Mouse (Mus musculus) urinary bladder, postnatal 10 days (tissue): ENCODE results near the gene Mcoln3.

Source experiments
- DNase-seq: peaks from one replicate; pipeline ENCODE4 v3.0.0; 2022; ENCODE audit warnings: low spot score

Mcoln3 gene

DNA sequence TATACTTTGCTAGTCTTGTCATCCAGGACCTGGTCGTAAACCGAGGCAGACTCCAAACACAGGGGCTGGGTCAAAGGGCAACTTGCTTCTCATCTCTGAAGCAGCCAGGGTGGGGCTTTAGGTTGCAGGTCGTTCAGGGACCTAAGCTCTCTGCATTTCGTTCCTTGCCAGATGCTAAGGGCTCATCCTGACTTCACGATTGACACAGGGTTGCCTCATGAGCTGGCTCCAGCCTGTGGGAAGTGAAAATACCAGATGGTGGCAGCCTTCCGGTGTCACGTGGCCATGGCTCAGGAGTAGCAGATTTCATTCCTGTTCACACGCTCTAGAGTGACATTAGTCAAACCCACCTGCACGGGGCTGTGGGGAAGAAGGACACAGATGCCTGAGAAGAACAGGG, 17.6 kb downstream of the Mcoln3 start:
- DNase-seq = no peak

DNA sequence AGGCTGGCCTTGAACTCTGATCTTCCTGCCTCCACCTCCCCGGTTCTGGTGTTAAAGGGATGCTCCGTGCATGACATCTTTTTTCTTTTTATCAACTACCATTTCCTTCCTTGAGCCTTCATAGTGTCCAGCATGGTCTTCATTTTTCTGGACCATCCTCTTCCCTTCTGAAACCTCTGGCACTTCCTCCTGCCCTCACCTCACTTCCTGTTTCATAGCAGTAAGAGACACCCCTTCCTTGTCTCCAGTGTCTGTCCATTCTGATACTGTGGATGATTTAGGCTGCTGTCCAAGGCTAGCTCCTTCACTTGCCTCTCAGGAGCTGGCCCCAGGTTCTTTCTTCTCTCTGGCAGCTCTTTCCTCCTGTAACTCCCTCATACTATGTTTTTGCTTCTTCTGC, 18.2 kb downstream of the Mcoln3 start:
- DNase-seq = no peak

DNA sequence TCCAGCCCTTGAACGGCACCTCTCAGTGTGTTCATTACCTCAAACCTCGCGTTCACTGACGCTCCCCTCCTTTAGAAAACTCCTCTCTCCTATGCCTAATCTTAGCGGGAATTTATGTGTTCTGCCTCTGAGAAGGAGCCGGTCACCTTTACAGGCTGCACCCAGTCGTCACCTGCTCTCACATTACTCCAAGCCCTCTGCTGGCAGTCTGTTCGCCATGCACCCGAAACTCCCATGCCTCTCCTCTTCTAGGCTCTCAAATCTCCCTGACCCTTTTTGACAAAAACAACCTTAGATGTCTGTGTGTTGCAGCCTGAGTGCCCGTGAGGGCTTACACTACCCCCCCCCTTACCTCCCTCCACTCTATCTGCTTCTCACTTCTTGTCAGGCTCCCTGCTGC, 19.2 kb downstream of the Mcoln3 start:
- no peak for DNase-seq

DNA sequence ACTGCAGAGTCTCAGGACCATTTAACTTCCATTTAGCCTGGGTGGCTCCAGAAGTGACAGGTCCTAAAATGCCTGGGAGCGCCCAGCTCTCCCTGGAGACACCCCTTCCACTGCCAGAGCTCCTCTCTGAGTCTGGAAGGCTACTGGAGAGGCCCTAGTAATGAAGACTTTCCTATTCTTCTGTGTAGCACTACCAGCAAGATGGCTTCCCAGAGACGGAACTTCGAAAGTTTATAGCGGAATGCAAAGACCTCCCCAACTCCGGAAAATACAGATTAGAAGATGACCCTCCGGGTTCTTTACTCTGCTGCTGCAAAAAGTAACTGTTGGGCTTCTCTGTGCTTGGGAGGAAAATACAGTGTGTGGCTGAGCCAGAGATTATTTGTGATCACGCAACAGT, 23.0 kb downstream of the Mcoln3 start:
- no peak for DNase-seq

DNA sequence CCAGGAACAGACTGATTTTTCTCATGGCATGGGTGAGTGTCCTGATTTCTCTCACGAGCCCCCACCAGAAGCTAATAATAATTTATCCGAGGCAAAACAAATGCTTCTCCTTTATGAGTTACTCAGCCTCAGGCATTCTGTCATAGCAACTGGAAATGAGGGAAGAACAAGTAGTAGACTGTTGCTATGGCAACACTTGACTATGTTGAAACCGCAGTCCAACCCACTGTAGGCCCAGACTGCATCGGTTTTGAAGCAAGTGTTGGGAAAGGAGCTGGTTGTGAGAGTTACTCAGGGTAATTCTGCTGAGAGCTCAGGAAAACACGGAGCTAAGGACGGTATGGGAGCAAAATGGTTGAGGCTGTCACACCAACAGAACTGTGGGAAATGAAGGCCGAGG, 25.3 kb downstream of the Mcoln3 start:
- DNase-seq = no peak

DNA sequence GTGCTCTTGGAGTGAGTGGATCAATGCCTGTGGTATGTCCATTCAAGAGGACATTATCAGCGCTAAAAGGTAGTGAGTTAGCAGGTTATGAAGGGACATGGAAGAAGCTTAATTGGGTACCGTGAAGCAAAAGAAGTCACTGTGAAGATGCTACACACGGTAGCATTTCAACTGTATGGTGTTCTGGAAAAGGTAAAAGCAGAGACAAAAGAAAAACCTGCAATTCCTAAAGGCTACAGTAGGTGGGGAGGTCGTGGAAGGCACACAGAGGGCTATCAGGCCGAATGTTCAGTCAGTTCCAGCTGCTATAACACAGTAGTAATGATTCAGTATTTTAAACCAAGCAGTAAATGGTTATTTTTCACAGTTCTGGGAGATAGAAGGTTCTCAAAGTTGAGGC, 28.3 kb downstream of the Mcoln3 start:
- DNase-seq = no peak

DNA sequence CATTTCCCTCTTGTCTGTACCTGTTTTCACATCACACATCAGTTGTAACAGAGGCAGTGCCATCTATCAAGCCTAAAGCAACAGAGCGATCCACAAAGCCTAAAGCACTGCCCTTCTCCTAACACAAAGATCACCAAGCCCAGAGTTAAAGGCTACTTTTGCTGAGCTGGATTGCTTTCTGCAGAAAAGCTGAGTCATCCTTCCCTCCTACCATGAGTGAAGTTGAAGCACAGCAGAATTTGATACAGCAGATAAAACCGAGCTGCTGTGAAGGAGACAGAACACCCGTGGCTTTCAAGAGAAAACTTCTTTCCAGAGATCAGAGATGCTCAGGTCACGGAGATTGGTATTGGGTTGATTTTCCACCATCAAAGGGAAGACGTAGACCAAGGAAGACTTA, 28.9 kb downstream of the Mcoln3 start:
- DNase-seq = no peak

DNA sequence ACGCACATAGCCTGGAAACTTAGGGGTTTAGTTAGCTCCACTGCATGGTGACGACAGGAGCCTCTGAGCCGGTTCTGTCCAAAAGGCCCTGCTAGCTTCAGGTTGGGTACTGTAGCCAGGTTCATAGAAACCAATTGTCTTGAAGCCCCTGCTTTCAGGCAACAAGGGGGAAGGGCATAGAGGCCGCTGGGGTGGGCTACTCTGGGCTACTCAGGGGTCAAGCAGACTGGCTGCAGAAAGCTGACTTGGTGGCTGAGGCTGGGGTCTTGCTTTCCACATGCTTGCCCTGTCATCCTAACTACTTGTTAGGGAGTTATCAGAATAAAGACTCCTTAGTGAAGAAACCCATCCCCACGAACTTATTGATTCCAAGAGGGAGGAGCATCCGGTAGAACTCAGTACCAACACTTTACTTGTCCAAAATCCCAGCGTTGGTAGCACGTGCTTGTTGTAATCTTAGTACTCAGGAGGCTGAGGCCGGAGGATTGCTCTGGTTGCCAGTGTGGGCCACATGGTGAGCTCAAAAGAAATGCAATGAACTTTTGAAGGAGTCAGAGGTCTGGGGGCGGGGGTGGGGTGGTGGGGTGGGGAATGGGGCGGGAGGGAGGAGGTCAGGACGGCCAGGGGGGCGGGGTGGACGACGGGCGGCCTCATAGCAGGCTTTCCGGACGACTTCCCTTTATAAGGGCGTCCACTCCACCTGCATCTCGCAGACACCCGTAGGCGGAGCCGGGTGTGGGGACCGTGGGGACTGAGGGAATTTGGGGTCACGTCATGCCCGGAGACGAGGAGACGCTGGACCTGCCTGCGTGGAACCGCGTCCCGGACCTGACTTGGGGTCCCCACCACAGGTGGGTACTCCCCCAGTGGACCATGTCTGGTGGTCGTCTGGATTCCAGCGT, 32.2 kb downstream of the Mcoln3 start, which contains the start of gene Mcoln2:
Gene Mcoln2 (plus strand): TSS at position 678 of the 902 bp plus-strand sequence.
- no peak for DNase-seq

DNA sequence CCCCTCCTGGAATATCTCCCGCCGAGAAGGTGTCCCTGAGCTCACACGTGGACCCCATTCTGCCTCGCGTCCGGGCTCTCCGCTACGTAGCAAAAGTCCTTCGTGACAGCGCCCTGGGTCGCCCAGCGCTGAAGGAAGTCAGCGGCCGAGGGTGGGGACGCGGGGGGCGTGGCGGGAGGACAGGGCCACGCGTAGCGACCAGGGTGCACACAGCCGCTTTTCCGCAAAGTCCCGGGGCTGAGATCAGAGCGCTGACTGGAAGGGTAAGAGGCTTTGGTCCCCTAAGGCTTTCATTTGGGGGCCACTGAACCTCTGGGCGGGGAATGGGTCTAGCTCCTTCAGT, 32.8 kb downstream of the Mcoln3 start:
- DNase-seq = no peak

DNA sequence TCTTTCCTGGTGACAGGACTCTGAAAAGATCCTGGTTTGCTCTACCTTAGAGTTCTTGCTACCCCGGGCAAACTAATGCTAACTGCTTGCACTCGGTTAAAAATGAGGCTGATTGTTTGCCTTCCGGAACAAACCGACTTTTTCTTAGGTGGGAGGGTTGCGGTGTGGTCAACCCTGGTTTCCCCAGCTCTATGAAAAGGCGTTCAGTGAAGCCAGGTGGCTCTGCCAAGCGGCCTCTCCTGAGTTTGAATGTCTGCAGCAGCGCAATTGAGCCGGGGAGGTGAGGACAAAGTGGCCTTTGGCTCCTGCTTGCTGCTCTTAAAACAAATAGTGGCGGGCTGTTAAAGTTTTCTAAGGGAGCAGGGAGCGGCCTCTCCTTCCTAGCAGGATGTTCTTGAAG, 33.3 kb downstream of the Mcoln3 start:
- DNase-seq = no peak

DNA sequence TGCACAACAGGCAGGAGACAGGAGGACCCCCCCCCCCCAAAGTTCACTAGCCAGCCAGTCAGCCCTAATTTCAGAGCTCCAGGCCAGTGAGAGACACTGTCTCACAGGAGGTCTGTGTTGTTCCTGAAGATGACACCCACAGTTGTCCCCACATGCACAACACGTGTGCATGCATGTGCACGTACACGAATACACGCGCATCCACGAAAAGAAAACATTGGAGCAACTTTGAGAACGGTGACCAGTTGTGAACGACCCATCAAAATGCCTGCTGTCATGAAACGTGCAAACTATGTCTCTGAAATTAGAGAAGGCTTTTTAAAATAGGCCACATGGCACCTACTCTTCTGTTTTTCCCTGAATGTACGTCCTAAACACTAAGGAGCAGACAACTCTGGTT, 34.1 kb downstream of the Mcoln3 start:
- DNase-seq = no peak

DNA sequence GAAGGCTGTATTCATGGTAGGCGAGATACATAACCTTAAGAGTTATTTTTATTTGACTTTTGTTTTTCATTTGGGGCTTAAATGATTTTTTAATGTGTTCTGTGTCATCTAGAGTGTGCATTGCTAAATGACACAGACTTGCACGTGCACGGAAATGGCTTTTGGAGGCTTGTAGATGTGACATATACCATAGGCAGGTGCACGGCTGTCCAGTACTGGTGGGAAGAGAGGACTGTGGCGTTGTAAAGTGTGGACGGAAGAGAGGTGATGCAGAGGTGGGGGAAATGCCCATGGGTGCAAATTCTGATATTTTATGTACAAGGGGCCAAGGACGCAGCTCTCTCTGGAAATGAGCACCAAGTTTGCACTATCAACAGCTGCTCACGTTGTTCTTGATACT, 34.5 kb downstream of the Mcoln3 start:
- DNase-seq = no peak

DNA sequence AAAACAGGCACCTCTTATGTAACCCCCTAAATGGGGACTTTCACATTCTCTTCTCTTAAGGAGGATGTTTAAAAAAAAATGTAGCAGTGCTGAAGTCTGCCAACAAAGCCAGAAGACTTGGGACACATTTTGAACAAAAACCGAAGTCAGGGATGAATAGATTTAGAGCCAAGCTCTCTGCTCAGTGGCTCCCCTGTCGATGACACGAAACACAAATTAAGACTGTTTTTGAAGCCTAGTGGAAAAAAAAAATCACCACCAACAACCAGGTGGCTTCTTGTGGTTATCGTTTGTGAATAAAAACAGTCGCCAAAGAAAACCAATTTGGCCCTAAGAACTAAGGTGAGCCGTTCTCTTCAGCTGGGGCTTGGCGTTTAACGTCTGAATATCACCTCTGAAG, 35.1 kb downstream of the Mcoln3 start:
- no peak for DNase-seq

DNA sequence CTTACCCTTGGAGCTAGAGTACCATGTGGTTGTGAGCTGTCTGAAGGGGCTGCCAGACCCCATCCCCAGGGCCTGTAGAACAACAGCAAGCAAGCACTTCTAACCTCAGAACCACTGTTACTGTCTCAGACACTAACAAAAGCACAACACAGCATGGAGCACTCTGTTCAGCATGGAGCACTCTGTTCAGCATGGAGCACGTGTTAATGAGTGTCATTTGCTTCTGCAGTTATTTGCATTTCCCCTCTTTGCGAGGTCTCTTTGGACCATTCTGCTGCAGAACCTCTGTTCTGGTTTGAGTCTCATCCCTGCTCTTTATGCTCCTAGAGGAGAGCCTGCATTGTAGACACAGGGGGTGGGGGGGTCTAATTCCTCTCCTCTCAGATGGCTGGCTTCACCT, 35.7 kb downstream of the Mcoln3 start:
- no peak for DNase-seq

DNA sequence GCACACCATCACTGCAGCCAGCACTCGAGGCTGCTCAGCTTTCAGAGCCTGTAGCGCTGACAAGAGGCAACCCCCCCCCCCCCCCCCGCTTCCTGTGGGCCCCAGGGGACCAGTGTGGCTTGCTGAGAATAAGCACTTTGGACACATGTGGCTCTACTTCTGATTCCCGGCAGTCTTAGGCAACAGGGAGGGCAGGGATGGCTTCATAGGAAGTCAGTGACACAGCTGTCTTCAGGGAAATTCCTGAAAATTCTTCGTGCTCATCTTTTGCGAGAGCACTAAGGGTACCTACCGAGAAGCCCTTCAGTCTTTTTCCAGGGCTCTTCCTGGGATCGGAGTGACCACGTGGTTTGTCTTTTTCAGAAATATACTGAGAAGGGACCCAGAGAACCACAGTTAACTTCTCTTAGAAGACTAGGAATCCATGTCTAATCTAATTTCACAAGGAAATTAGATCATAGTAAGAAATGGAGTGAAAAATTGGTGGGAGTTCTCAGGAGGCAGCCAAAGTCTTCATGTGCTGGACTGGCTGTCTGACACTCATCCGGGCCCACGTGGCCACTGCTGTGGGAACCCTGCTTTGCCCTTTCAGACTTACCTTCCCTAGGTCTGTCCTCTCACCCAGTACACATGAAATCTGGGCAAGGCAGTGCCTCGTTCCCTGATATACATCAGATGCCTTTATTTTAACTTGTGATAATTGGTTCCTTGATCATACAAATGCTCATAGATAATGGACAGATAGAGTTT, 36.8 kb downstream of the Mcoln3 start:
- DNase-seq = no peak

DNA sequence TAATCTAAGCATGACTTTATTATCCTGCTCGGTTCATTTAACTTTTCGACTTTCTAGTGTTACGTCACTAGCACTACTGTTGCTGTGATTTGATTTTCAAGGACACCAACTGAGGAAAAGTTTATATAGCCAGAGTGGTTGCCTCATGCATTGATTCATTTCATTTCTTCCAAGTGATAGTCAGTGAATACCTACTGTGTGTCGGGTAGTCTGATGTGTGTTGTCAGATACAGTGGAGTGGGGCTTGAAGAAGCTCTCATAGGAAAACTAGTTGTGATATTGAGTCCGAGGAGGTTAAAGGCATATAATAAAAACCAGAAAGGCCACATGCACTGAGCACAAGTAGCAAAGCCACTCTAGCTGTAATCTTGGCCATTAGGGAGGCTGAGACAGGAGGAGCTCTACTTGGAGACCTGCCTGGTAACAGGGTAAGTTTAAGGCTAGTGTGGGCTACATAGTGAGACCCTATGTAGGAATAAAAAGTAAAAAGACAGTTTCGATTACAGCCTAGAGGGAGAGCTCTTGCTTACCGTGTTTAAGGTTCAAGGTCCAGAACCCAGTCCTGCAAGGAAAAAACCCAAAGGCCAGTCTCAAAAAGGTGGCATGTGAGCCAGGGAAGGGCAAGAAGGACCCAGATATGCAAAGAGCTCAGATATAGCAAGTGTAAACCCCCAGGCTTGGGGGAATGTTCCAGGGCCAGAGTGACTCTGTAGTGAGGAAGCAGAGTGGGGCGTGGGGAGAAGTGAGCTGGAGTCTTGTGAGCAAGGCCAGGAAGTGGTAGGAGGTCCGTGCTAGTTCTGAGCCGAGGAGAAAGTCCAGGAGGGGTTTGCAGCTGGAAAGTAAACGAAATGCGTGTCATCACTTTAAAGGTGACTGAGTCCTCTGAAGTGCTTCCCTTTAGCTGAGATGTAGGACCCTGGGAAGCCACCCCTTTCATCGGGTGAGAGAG, 38.7 kb downstream of the Mcoln3 start:
- no peak for DNase-seq

DNA sequence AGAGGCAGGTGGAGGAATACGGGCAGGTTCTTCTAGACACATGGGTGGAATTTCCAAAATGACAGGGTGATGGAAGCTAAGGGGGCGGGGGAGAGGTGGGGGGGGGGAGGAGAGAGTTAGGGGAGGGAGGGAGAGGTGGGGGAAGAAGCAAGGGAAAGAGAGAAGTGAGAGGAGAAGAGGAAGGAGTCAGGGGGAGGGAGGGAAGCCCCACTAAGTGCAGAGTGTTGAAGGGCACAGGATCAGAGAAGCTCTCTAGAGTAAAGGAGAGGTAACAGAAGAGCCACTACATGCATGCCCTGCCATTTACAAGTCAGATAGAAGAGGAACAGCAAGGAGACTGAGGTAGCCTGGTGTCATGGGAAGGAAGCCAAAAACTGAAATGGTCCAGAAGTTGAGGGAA, 39.6 kb downstream of the Mcoln3 start:
- no peak for DNase-seq

DNA sequence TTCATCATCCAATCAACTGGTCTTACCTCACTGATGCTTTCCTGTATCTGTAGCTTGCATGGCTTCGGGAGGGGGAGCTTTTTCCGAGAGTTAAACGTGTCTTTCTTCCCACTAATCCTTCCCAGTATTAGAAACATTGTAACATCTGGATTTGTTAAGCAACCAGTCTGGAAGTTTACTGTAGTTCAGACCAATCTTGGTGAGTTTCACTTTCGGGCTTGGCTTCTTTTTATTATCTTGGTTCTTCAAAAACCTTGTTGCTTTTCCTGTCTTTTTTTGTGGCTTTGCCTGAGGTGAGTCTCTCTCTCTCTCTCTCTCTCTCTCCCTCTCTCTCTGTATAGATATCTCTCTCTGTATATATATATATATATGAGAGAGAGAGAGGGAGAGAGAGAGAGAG, 40.8 kb downstream of the Mcoln3 start:
- DNase-seq = no peak

DNA sequence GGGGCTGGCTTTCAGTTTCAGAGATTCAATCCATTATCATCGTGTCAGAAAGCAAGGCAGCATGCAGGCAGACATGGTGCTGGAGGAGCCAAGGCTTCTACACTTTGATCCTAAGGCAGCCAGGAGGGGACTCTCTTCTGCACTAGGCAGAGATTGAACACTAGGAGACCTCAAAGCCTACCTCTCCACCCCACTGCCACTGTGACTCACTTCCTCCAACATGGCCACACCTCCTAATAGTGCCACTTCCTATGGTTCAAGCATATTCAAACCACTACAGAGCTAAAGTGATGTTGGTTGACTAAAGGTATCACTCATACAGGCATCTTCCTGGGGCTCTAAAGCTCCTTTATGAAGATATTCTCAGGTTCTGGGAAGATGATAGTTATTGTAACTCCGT, 42.1 kb downstream of the Mcoln3 start:
- DNase-seq = no peak

DNA sequence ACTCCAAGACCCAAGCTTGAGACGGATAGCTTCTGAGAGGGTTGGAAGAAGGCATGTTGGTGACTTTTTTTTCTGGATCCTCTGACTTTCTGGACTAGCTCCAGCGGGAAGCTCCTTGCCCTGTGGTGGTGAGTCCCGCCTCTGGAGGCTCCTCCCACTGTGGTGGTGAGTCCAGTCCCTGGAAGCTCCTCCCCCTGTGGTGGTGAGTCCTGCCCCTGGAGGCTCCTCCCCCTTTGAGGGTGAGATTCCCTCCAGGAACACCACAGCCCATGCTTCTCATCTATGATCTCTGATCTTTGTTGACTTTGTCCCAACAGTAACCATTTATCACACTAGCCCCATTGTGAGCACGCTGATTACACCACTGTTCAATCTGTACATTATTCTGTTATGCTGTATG, 44.9 kb downstream of the Mcoln3 start:
- no peak for DNase-seq

DNA sequence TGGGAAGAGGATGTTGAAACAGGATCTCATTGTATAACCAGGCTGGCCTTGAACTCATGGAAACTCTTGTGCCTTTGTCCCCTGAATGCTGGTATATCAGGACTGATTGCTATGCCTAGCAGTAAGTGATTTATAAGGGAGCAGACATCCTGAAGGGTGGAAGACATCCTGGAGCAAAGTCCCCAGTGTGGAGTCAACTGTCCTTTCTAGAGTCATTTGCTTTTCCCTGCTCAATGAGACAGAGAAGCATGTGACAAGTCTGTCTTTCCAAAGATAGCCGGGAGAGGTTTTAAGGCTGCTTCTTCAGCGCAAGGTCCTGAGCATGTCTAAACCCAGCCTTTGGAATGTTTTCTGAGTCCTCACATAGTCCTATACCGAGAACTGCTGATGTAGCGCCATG, 52.1 kb downstream of the Mcoln3 start:
- no peak for DNase-seq

DNA sequence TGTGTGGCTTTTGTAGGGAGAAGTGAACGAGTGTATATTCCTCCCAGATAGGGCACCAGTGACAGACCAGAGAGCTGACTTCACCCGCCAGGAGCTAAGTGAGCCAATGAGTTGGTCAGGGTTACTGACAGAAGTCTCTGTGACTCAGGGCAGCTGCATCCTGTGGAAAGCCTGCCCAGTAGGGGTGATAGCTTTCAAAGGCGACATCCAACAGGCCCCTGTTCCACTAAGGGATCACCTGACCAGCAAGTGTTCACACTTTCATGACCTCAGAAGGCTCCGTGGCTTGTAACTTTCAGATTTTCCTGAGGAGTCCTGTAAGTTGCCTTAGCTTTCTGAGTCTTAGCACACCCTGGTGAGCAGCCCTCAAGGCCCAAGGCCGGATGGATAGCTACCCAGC, 55.8 kb downstream of the Mcoln3 start:
- DNase-seq = no peak

DNA sequence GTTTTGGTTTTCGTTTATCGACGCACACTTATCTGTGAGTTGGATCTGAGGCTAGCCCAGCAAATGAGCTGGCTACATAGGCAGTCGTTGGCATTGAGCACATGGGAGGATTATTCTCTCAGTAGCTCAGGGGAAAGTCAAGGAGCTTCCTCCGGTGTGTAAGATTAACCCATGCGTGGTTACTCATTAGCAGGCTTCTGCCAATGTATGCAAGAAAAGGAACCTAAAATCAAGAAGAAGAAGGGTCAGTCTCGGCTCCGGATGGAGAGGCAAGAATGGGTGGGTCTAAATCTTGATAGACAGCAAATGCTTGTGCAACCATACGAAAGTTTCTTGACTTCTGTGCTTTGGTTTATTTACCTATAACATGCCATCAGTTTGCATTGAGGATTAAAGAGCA, 57.0 kb downstream of the Mcoln3 start:
- DNase-seq = no peak
